Mouse (Mus musculus): Measurements from ENCODE around the gene Mdm4. TPM values are rescaled to one million over a fixed set of nuclear protein-coding genes. Genes with fewer than 3 reads are reported as not detected.

Mdm4 gene
- polyA plus RNA-seq, 1 experiment, result 7.4 TPM

DNA sequence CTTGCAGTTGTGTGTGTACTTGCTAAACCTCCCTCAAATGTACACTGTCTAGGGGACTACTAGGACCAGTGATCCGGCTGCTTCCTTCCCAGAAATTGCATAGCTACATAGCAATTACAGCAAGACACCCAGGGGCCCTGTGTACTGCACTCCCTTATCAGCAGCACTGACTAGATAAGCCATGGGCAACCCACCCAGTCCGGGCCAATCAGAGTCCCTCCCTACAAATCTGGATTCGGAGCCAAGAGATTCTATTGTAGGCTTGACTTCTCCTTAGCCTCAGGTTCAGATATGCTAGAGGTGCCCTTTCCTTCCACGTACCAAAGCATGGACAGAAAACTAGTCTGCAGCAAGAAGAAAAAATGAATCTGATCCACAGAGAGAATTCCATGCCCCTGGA is 65.7 kb downstream of the Mdm4 start:
- no peak overlapping the region for H3ac ChIP-seq (ENCODE audit: control insufficient read depth, insufficient read length, low read depth)
- no peak for TF ChIP-seq CTCF (IDR thresholded peaks at IDR 0.05; ENCODE audit: control insufficient read depth, insufficient read depth, insufficient read length)
- no peak for TF ChIP-seq USF1 (IDR thresholded peaks at IDR 0.05; ENCODE audit: low read depth)
- TF ChIP-seq MAX (IDR thresholded peaks at IDR 0.05), result no peak
- TF ChIP-seq FOSL1 (IDR thresholded peaks at IDR 0.05; ENCODE audit: insufficient read depth, low read length, poor library complexity, severe bottlenecking), result no peak
- no peak for TF ChIP-seq CEBPB (IDR thresholded peaks at IDR 0.05; ENCODE audit: low read depth)
- TF ChIP-seq MYOG (IDR thresholded peaks at IDR 0.05; ENCODE audit: control insufficient read depth, extremely low read depth, insufficient read length), result no peak
- TF ChIP-seq MYOD1 (IDR thresholded peaks at IDR 0.05; ENCODE audit: control insufficient read depth, insufficient read length, low read depth), result no peak
- H3K27me3 ChIP-seq (ENCODE audit: control insufficient read depth, insufficient read depth, insufficient read length), result peaks cover 3% of the 10 kb centered on the region
- no peaks in the 10 kb centered on the region for H3K79me2 ChIP-seq (ENCODE audit: control insufficient read depth, insufficient read depth)
- H3K4me3 ChIP-seq (ENCODE audit: insufficient read depth, poor library complexity, severe bottlenecking), result no peak overlapping the region
- H3K36me3 ChIP-seq (ENCODE audit: control insufficient read depth, insufficient read depth), result no peaks in the 10 kb centered on the region
- no peaks in the 10 kb centered on the region for H3K79me3 ChIP-seq (ENCODE audit: low read depth)

DNA sequence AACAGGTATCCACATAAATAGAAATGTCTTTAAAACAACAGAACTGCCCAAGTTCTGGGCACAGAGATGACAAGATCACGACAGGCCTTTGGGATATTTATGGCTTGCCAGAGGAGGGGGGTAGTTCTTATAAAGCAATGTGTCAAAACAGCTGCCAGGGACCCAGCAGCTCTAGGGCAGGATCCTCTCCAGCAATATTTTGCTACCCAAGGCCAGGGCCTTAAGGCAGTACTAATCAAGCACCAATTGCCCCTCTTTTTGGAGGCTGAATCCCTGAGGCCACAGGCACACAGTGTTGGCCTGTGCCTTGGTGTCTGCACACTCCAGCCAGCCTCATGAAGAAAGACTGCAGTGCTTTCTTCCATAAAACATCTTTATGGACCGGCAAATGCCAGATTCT is 66.3 kb downstream of the Mdm4 start:
- Histone ChIP-seq H3K27me3 (ENCODE audit: control insufficient read depth, insufficient read depth, insufficient read length) (peaks cover 3% of the 10 kb centered on the region), H3K79me2 (ENCODE audit: control insufficient read depth, insufficient read depth) (no peaks in the 10 kb centered on the region), H3K4me3 (ENCODE audit: insufficient read depth, poor library complexity, severe bottlenecking) (no peak overlapping the region), H3ac (ENCODE audit: control insufficient read depth, insufficient read length, low read depth) (no peak overlapping the region), H3K36me3 (ENCODE audit: control insufficient read depth, insufficient read depth) (no peaks in the 10 kb centered on the region), H3K79me3 (ENCODE audit: low read depth) (no peaks in the 10 kb centered on the region)
- no peak for TF ChIP-seq MYOD1 (IDR thresholded peaks at IDR 0.05; ENCODE audit: control insufficient read depth, insufficient read length, low read depth)
- TF ChIP-seq MYOG (IDR thresholded peaks at IDR 0.05; ENCODE audit: control insufficient read depth, extremely low read depth, insufficient read length), result no peak
- no peak for TF ChIP-seq CTCF (IDR thresholded peaks at IDR 0.05; ENCODE audit: control insufficient read depth, insufficient read depth, insufficient read length)
- no peak for TF ChIP-seq MAX (IDR thresholded peaks at IDR 0.05)
- TF ChIP-seq USF1 (IDR thresholded peaks at IDR 0.05; ENCODE audit: low read depth), result no peak
- no peak for TF ChIP-seq FOSL1 (IDR thresholded peaks at IDR 0.05; ENCODE audit: insufficient read depth, low read length, poor library complexity, severe bottlenecking)
- TF ChIP-seq CEBPB (IDR thresholded peaks at IDR 0.05; ENCODE audit: low read depth), result no peak

DNA sequence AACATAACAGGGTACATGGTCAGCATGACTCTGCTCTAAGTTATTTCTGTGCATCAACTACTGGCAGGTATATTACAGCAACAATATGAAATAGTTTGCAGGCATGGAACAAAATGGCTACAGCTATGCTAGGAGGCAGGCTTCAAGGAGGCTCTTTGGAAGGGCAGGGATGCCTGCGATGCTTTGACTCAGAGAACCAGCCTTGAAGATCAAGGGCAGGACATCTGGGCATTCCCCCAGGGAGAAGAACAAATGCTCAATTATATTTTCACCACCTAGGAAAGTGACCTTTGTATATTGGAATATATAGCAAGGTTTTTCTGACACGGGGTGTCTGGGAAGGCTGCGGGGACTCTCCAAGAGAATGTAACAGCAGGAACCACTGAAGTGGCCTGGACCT is 68.6 kb downstream of the Mdm4 start:
- H3K36me3 ChIP-seq (ENCODE audit: control insufficient read depth, insufficient read depth), result no peaks in the 10 kb centered on the region
- no peaks in the 10 kb centered on the region for H3K79me3 ChIP-seq (ENCODE audit: low read depth)
- H3K27me3 ChIP-seq (ENCODE audit: control insufficient read depth, insufficient read depth, insufficient read length), result peaks cover 22% of the 10 kb centered on the region
- H3K4me3 ChIP-seq (ENCODE audit: insufficient read depth, poor library complexity, severe bottlenecking), result no peak overlapping the region
- no peaks in the 10 kb centered on the region for H3K79me2 ChIP-seq (ENCODE audit: control insufficient read depth, insufficient read depth)
- TF ChIP-seq MYOG (IDR thresholded peaks at IDR 0.05; ENCODE audit: control insufficient read depth, extremely low read depth, insufficient read length) (no peak), FOSL1 (IDR thresholded peaks at IDR 0.05; ENCODE audit: insufficient read depth, low read length, poor library complexity, severe bottlenecking) (no peak), CTCF (IDR thresholded peaks at IDR 0.05; ENCODE audit: control insufficient read depth, insufficient read depth, insufficient read length) (no peak)
- no peak overlapping the region for H3ac ChIP-seq (ENCODE audit: control insufficient read depth, insufficient read length, low read depth)

DNA sequence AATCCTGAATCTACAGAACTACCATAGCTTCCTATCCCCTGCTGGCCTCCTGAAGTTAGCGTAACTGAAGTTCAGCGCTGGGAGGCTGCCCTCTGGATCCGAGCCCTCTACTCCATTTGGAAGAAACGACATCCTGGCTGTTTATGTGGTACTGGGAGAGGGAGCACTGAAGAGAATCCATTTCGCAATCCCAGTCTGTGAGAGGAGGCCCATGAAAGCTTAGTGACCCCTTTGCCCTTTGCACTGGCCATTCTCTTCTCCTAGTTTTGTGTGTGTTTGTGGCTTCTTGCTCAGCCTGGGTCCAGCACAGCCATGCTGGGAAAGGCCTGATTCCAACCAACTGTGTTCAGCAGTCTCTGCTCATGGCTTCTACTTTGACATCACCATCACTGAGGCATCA is 73.6 kb downstream of the Mdm4 start:
- Histone ChIP-seq H3ac (ENCODE audit: control insufficient read depth, insufficient read length, low read depth) (no peak overlapping the region), H3K27me3 (ENCODE audit: control insufficient read depth, insufficient read depth, insufficient read length) (peaks cover 31% of the 10 kb centered on the region), H3K36me3 (ENCODE audit: control insufficient read depth, insufficient read depth) (no peaks in the 10 kb centered on the region), H3K79me2 (ENCODE audit: control insufficient read depth, insufficient read depth) (no peaks in the 10 kb centered on the region), H3K79me3 (ENCODE audit: low read depth) (no peaks in the 10 kb centered on the region), H3K4me3 (ENCODE audit: insufficient read depth, poor library complexity, severe bottlenecking) (no peak overlapping the region)
- TF ChIP-seq MYOG (IDR thresholded peaks at IDR 0.05; ENCODE audit: control insufficient read depth, extremely low read depth, insufficient read length), result no peak
- no peak for TF ChIP-seq FOSL1 (IDR thresholded peaks at IDR 0.05; ENCODE audit: insufficient read depth, low read length, poor library complexity, severe bottlenecking)
- TF ChIP-seq CTCF (IDR thresholded peaks at IDR 0.05; ENCODE audit: control insufficient read depth, insufficient read depth, insufficient read length), result no peak
- no peak for TF ChIP-seq CEBPB (IDR thresholded peaks at IDR 0.05; ENCODE audit: low read depth)
- TF ChIP-seq MAX (IDR thresholded peaks at IDR 0.05), result no peak
- TF ChIP-seq USF1 (IDR thresholded peaks at IDR 0.05; ENCODE audit: low read depth), result no peak
- TF ChIP-seq MYOD1 (IDR thresholded peaks at IDR 0.05; ENCODE audit: control insufficient read depth, insufficient read length, low read depth), result no peak

DNA sequence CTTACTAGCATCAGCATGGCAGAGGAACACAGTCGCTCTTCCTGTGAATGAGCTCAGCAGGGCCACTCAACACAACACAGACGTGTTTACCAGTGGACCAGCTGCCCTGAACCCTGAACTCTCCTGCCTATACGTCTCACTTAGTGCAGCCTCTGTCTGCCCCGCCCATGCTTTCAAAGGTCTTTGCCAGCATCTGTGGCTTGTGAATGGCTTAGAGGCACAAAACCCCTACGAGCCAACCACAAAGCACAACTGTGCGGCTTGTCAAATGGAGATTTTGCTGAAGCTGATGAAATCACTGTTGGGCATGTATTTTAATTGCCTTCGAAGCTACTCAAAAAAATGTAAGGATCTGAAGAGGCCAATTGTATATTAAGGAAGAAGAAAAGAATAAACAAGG is 82.5 kb downstream of the Mdm4 start:
- Histone ChIP-seq H3K36me3 (ENCODE audit: control insufficient read depth, insufficient read depth) (no peaks in the 10 kb centered on the region), H3ac (ENCODE audit: control insufficient read depth, insufficient read length, low read depth) (no peak overlapping the region), H3K27me3 (ENCODE audit: control insufficient read depth, insufficient read depth, insufficient read length) (peaks cover 17% of the 10 kb centered on the region), H3K4me3 (ENCODE audit: insufficient read depth, poor library complexity, severe bottlenecking) (no peak overlapping the region), H3K79me3 (ENCODE audit: low read depth) (no peaks in the 10 kb centered on the region), H3K79me2 (ENCODE audit: control insufficient read depth, insufficient read depth) (no peaks in the 10 kb centered on the region)
- TF ChIP-seq MYOD1 (IDR thresholded peaks at IDR 0.05; ENCODE audit: control insufficient read depth, insufficient read length, low read depth), result no peak

DNA sequence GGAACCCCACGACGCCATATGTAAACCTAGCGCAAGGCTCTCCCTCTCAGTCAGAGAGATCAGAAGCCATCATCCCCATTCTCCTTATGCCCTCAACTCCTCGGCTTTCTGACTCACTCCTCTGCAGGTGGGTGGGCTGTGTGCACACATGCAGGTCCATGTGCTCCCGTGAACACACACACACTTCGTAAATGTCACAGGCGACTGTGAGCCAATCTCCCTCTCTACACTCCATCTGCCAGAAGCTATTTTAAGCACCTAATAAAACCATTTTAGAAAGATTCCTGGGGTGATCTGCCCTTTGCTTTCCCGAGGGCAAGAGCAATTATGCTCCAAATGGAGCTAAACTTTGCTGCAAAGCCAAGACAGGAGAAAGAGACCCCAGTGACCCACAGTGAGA is 84.5 kb downstream of the Mdm4 start:
- no peak for TF ChIP-seq FOSL1 (IDR thresholded peaks at IDR 0.05; ENCODE audit: insufficient read depth, low read length, poor library complexity, severe bottlenecking)
- no peak for TF ChIP-seq MAX (IDR thresholded peaks at IDR 0.05)
- TF ChIP-seq USF1 (IDR thresholded peaks at IDR 0.05; ENCODE audit: low read depth), result no peak
- no peak for TF ChIP-seq CEBPB (IDR thresholded peaks at IDR 0.05; ENCODE audit: low read depth)
- TF ChIP-seq MYOD1 (IDR thresholded peaks at IDR 0.05; ENCODE audit: control insufficient read depth, insufficient read length, low read depth), result no peak
- Histone ChIP-seq H3K79me3 (ENCODE audit: low read depth) (no peaks in the 10 kb centered on the region), H3ac (ENCODE audit: control insufficient read depth, insufficient read length, low read depth) (no peak overlapping the region), H3K27me3 (ENCODE audit: control insufficient read depth, insufficient read depth, insufficient read length) (peaks cover 13% of the 10 kb centered on the region), H3K4me3 (ENCODE audit: insufficient read depth, poor library complexity, severe bottlenecking) (no peak overlapping the region), H3K79me2 (ENCODE audit: control insufficient read depth, insufficient read depth) (no peaks in the 10 kb centered on the region), H3K36me3 (ENCODE audit: control insufficient read depth, insufficient read depth) (no peaks in the 10 kb centered on the region)

Data from C2C12 (cell line).